Mouse (Mus musculus): ENCODE results near the gene Rps3.

DNA sequence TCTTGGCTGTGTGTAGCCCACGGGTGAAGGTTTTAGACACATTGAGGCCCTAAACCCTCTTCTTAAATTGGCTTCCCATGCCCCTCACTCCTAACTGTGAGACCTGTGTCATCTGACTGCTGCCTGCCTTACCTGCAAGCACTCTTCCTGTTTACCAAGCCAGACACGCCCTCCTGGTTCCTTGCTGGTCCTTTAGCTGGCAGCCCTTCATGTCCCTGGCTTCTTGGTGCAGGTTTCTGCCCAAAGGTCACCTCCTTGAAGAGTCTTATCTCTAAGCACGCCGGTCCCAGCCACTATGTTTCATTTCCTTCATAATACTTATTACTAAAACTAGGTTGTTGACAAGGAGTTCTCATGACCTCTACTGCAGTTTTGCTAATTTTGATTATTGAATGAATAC, 49.0 kb upstream of the Rps3 start:
- no peak for TF ChIP-seq EP300 (IDR thresholded peaks at IDR 0.05; ENCODE audit: low read depth)
- TF ChIP-seq CTCF (IDR thresholded peaks at IDR 0.05; ENCODE audit: low read depth), result no peak

Data from liver, embryonic 14.5 days (tissue).